ENCODE assay signal across 29 mouse cellular contexts in the genomic region with DNA sequence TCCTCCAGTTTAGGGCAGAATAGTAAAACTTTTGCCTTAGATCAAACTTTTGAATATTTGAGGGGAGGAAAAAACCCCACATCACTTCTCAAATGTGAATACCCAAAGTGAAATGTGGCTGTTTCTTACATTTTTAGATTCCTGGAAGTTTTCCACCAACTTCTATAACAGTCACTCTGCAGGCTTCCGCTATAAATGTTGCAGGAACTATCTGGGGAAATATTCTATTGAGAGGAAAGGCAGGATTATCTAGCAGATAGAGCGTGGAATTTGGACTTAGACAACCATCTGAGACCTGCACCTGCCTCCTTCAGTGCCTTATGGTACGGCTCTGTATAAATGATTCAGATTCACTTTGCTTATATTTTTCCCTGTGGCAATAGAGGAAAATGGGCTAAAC.
DNase-seq lines count a peak whose midpoint lies in the region; ATAC-seq and TF ChIP-seq lines count a peak whose summit lies in the region.
"Had no signal": no experiment of that assay in that cellular context is flagged by ENCODE, and none has a peak within 500 bp of the region (broad histone marks: within the 10 kb centered on the region; RNA-seq: fewer than 3 reads in every experiment).

No protein-coding gene starts in this region.

- no peak for TF ChIP-seq POLR2A in limb, embryonic 14.5 days (IDR thresholded peaks at IDR 0.05; ENCODE audit: borderline replicate concordance, extremely low read depth, insufficient read depth, insufficient read length)

- no peaks in the 10 kb centered on the region for H3K4me1 ChIP-seq in embryonic facial prominence, embryonic 14.5 days (ENCODE audit: control insufficient read depth, insufficient read depth, low read length)
- H3K4me1 ChIP-seq in embryonic facial prominence, embryonic 10.5 days, result no peaks in the 10 kb centered on the region
- no peaks in the 10 kb centered on the region for H3K4me1 ChIP-seq in limb, embryonic 14.5 days (ENCODE audit: control insufficient read depth, insufficient read depth, low read length)
- H3K4me1 ChIP-seq in limb, embryonic 10.5 days, result no peaks in the 10 kb centered on the region
- H3K4me1 ChIP-seq in heart, embryonic 12.5 days (replicated peaks), result no peaks in the 10 kb centered on the region
- H3K4me1 ChIP-seq: embryonic facial prominence, embryonic 12.5 days; embryonic facial prominence, embryonic 15.5 days; forebrain, embryonic 13.5 days; forebrain, embryonic 15.5 days had no signal

- no peak for ATAC-seq in embryonic facial prominence, embryonic 14.5 days (ENCODE audit: low read depth)
- peak; percentile 98 for ATAC-seq in frontal cortex, adult (ENCODE audit: low TSS enrichment)
- ATAC-seq in limb, embryonic 14.5 days (ENCODE audit: low FRiP score, low read depth), result peak; percentile 44; the same call in 1 of the 2 replicates
- no peak for ATAC-seq in heart, embryonic 12.5 days (ENCODE audit: insufficient number of reproducible peaks, low FRiP score)
- ATAC-seq: activated CD4-positive, CD25-positive, alpha-beta regulatory T cell, adult 4 months; CD4-positive, CD25-positive, alpha-beta regulatory T cell, adult 4 months; forebrain, embryonic 13.5 days; forebrain, embryonic 15.5 days; Patski had no signal

- no peak overlapping the region for H3K4me2 ChIP-seq in embryonic facial prominence, embryonic 14.5 days (ENCODE audit: low read depth, low read length)
- no peak overlapping the region for H3K4me2 ChIP-seq in limb, embryonic 14.5 days (replicated peaks; ENCODE audit: low read depth, low read length, severe bottlenecking)
- no peak overlapping the region for H3K4me2 ChIP-seq in heart, embryonic 12.5 days
- H3K4me2 ChIP-seq: embryonic facial prominence, embryonic 12.5 days; embryonic facial prominence, embryonic 15.5 days; forebrain, embryonic 13.5 days; forebrain, embryonic 15.5 days had no signal

- DNase-seq in embryonic facial prominence, embryonic 14.5 days (ENCODE audit: low spot score), result peak; percentile 10
- no peak for DNase-seq in embryonic facial prominence, embryonic 10.5 days (ENCODE audit: low spot score)
- no peak for DNase-seq in frontal cortex, postnatal 10 days (ENCODE audit: low spot score in 2 of 2)
- DNase-seq in limb, embryonic 14.5 days (ENCODE audit: low spot score), result no peak
- DNase-seq in limb, embryonic 10.5 days (ENCODE audit: low spot score), result no peak
- DNase-seq in brain, adult 2 months (ENCODE audit: low read depth, low spot score), result peak; percentile 46
- DNase-seq: adrenal gland, adult 8-10 months; adrenal gland, postnatal 14 days; adrenal gland, postnatal 36 days; B cell, adult 2 months; cerebellum, adult 11 months; cerebellum, adult 18-20 months; cerebellum, adult 8-10 months; cerebellum, adult 9-11 months; cerebellum, postnatal 14 days; cerebellum, postnatal 36 days; embryo, embryonic 11 days had no signal

- no peaks in the 10 kb centered on the region for H3K36me3 ChIP-seq in embryonic facial prominence, embryonic 14.5 days (ENCODE audit: control insufficient read depth, insufficient read depth, low read length)
- H3K36me3 ChIP-seq in embryonic facial prominence, embryonic 10.5 days (replicated peaks), result no peaks in the 10 kb centered on the region
- H3K36me3 ChIP-seq in limb, embryonic 14.5 days (ENCODE audit: control insufficient read depth, insufficient read depth, low read length), result no peaks in the 10 kb centered on the region
- no peaks in the 10 kb centered on the region for H3K36me3 ChIP-seq in limb, embryonic 10.5 days
- H3K36me3 ChIP-seq in heart, embryonic 12.5 days, result no peaks in the 10 kb centered on the region
- H3K36me3 ChIP-seq: embryonic facial prominence, embryonic 12.5 days; embryonic facial prominence, embryonic 15.5 days; forebrain, embryonic 15.5 days; G1E had no signal

- H3K9ac ChIP-seq in embryonic facial prominence, embryonic 14.5 days (ENCODE audit: low read depth, low read length), result no peak overlapping the region
- H3K9ac ChIP-seq in limb, embryonic 14.5 days (ENCODE audit: low read depth, low read length, severe bottlenecking), result no peak overlapping the region
- H3K9ac ChIP-seq in heart, embryonic 12.5 days, result no peak overlapping the region
- H3K9ac ChIP-seq: embryonic facial prominence, embryonic 12.5 days; embryonic facial prominence, embryonic 15.5 days; forebrain, embryonic 13.5 days; forebrain, embryonic 15.5 days had no signal

- H3K27ac ChIP-seq in embryonic facial prominence, embryonic 14.5 days (replicated peaks; ENCODE audit: low read depth, low read length), result no peak overlapping the region
- H3K27ac ChIP-seq in embryonic facial prominence, embryonic 10.5 days (replicated peaks), result no peak overlapping the region
- H3K27ac ChIP-seq in limb, embryonic 14.5 days (replicated peaks; ENCODE audit: low read depth, low read length), result no peak overlapping the region
- no peak overlapping the region for H3K27ac ChIP-seq in limb, embryonic 10.5 days
- H3K27ac ChIP-seq in heart, embryonic 12.5 days (ENCODE audit: poor library complexity, severe bottlenecking), result no peak overlapping the region
- H3K27ac ChIP-seq: embryonic facial prominence, embryonic 12.5 days; embryonic facial prominence, embryonic 15.5 days; forebrain, embryonic 13.5 days; forebrain, embryonic 15.5 days had no signal

- no peak overlapping the region for H3K4me3 ChIP-seq in embryonic facial prominence, embryonic 14.5 days (ENCODE audit: low read depth, low read length)
- no peak overlapping the region for H3K4me3 ChIP-seq in embryonic facial prominence, embryonic 10.5 days
- no peak overlapping the region for H3K4me3 ChIP-seq in limb, embryonic 14.5 days (replicated peaks; ENCODE audit: low read length)
- H3K4me3 ChIP-seq in limb, embryonic 10.5 days, result no peak overlapping the region
- H3K4me3 ChIP-seq in heart, embryonic 12.5 days, result no peak overlapping the region
- H3K4me3 ChIP-seq: embryonic facial prominence, embryonic 12.5 days; embryonic facial prominence, embryonic 15.5 days; erythroblast, embryonic 14.5 days; forebrain, embryonic 13.5 days; forebrain, embryonic 15.5 days had no signal

- 65% methylated on average over 3 of the region's 3 CpGs for WGBS in embryonic facial prominence, embryonic 14.5 days
- WGBS in embryonic facial prominence, embryonic 10.5 days, result 87% methylated on average over 3 of the region's 3 CpGs
- 61% methylated on average over 3 of the region's 3 CpGs for WGBS in limb, embryonic 14.5 days
- WGBS in limb, embryonic 10.5 days, result 89% methylated on average over 3 of the region's 3 CpGs
- 69% methylated on average over 3 of the region's 3 CpGs for WGBS in heart, embryonic 12.5 days

- H3K27me3 ChIP-seq in embryonic facial prominence, embryonic 14.5 days (replicated peaks; ENCODE audit: control insufficient read depth, insufficient read depth, low read length), result no peaks in the 10 kb centered on the region
- no peaks in the 10 kb centered on the region for H3K27me3 ChIP-seq in embryonic facial prominence, embryonic 10.5 days (replicated peaks; ENCODE audit: low read depth, poor library complexity, severe bottlenecking)
- H3K27me3 ChIP-seq in limb, embryonic 14.5 days (ENCODE audit: control insufficient read depth, insufficient read depth, low read length), result no peaks in the 10 kb centered on the region
- H3K27me3 ChIP-seq in limb, embryonic 10.5 days (ENCODE audit: low read depth, poor library complexity, severe bottlenecking), result no peaks in the 10 kb centered on the region
- H3K27me3 ChIP-seq in heart, embryonic 12.5 days (replicated peaks), result no peaks in the 10 kb centered on the region
- H3K27me3 ChIP-seq: CH12.LX; embryonic facial prominence, embryonic 12.5 days; embryonic facial prominence, embryonic 15.5 days; forebrain, embryonic 13.5 days; forebrain, embryonic 15.5 days; Patski had no signal

- H3K9me3 ChIP-seq in embryonic facial prominence, embryonic 14.5 days (ENCODE audit: control insufficient read depth, low read length), result no peaks in the 10 kb centered on the region
- no peaks in the 10 kb centered on the region for H3K9me3 ChIP-seq in embryonic facial prominence, embryonic 10.5 days
- no peaks in the 10 kb centered on the region for H3K9me3 ChIP-seq in limb, embryonic 14.5 days (ENCODE audit: control insufficient read depth, low read length)
- no peaks in the 10 kb centered on the region for H3K9me3 ChIP-seq in limb, embryonic 10.5 days (replicated peaks)
- H3K9me3 ChIP-seq in heart, embryonic 12.5 days (replicated peaks), result no peaks in the 10 kb centered on the region
- H3K9me3 ChIP-seq: embryonic facial prominence, embryonic 12.5 days; embryonic facial prominence, embryonic 15.5 days; forebrain, embryonic 13.5 days; forebrain, embryonic 15.5 days; G1E had no signal

Comparison
In these comparisons a context has a peak if more than half of its experiments do, and no peak if none do; other contexts are left out.
1. DNase-seq: peak in embryonic facial prominence, embryonic 14.5 days (single experiment) and brain, adult 2 months (single experiment); none in embryonic facial prominence, embryonic 10.5 days (single experiment), frontal cortex, postnatal 10 days (0 of 2), limb, embryonic 14.5 days (single experiment) and limb, embryonic 10.5 days (single experiment).
2. ATAC-seq: peak in frontal cortex, adult (single experiment) and limb, embryonic 14.5 days (single experiment); none in embryonic facial prominence, embryonic 14.5 days (single experiment) and heart, embryonic 12.5 days (single experiment).